26 mouse cellular contexts compared by ENCODE assay signal in genomic region chr11:72364526-72364925, GRCm38 (mm10). TPM values are rescaled to one million over a fixed set of nuclear protein-coding genes. Genes with fewer than 3 reads are reported as not detected.
DNase-seq lines count a peak whose midpoint lies in the region; ATAC-seq and TF ChIP-seq lines count a peak whose summit lies in the region.
"Had no signal": no experiment of that assay in that cellular context is flagged by ENCODE, and none has a peak within 500 bp of the region (broad histone marks: within the 10 kb centered on the region; RNA-seq: fewer than 3 reads in every experiment).

No protein-coding gene starts in this region.

- peak; percentile 82 for DNase-seq in lung, postnatal 0 days (ENCODE audit: low spot score)
- DNase-seq in lung, postnatal 4 days: no peak
- DNase-seq in lung, postnatal 25 days (ENCODE audit: low spot score): peak; percentile 27
- no peak for DNase-seq in lung, postnatal 10 days
- DNase-seq in cerebellum, postnatal 25 days: no peak
- DNase-seq in adrenal gland, postnatal 10 days: no peak
- DNase-seq: B cell, adult 2 months; cerebellum, adult 11 months; cerebellum, adult 18-20 months; cerebellum, adult 8-10 months; cerebellum, adult 9-11 months had no signal

- H3K27me3 ChIP-seq in lung, postnatal 0 days (replicated peaks; ENCODE audit: insufficient read depth, low read length): no peaks in the 10 kb centered on the region
- H3K27me3 ChIP-seq: embryonic facial prominence, embryonic 12.5 days; forebrain, embryonic 12.5 days had no signal

- H3K9ac ChIP-seq in lung, postnatal 0 days (replicated peaks; ENCODE audit: low read depth): no peak overlapping the region
- H3K9ac ChIP-seq: embryonic facial prominence, embryonic 12.5 days; forebrain, embryonic 12.5 days had no signal

- TF ChIP-seq CTCF in lung, postnatal 0 days (IDR thresholded peaks at IDR 0.05): no peak

- H3K27ac ChIP-seq in lung, postnatal 0 days (ENCODE audit: low read length): peak overlapping the region; percentile 17
- H3K27ac ChIP-seq: embryonic facial prominence, embryonic 10.5 days; embryonic facial prominence, embryonic 12.5 days; forebrain, embryonic 12.5 days had no signal

- peak; percentile 82 for TF ChIP-seq EP300 in lung, postnatal 0 days (IDR thresholded peaks at IDR 0.05)

- H3K4me3 ChIP-seq in lung, postnatal 0 days (ENCODE audit: low read depth, low read length): no peak overlapping the region
- H3K4me3 ChIP-seq: embryonic facial prominence, embryonic 10.5 days; embryonic facial prominence, embryonic 12.5 days; forebrain, embryonic 12.5 days had no signal

- 55% methylated on average over 5 of the region's 5 CpGs for WGBS in lung, postnatal 0 days

- no peaks in the 10 kb centered on the region for H3K36me3 ChIP-seq in lung, postnatal 0 days (ENCODE audit: insufficient read depth, low read length)
- H3K36me3 ChIP-seq: embryonic facial prominence, embryonic 10.5 days; embryonic facial prominence, embryonic 12.5 days; forebrain, embryonic 12.5 days had no signal

- H3K4me1 ChIP-seq in lung, postnatal 0 days (ENCODE audit: insufficient read depth, low read depth, low read length): peaks cover 3% of the 10 kb centered on the region; the same call in 1 of the 2 replicates

- ATAC-seq in lung, postnatal 0 days: peak; percentile 57
- peak; percentile 65 for ATAC-seq in granulocyte monocyte progenitor cell, adult 5-6 weeks (replicated peaks; ENCODE audit: poor library complexity, severe bottlenecking)
- ATAC-seq in megakaryocyte progenitor cell, adult 5-6 weeks (replicated peaks; ENCODE audit: poor library complexity): peak; percentile 40; the same call in 1 of the 2 replicates
- ATAC-seq: CD4-positive, CD25-positive, alpha-beta regulatory T cell, adult 4 months; forebrain, embryonic 14.5 days; forebrain, embryonic 16.5 days had no signal

- no peak overlapping the region for H3K4me2 ChIP-seq in lung, postnatal 0 days (replicated peaks; ENCODE audit: low read depth, low read length)
- H3K4me2 ChIP-seq: embryonic facial prominence, embryonic 12.5 days; forebrain, embryonic 12.5 days had no signal

- no peaks in the 10 kb centered on the region for H3K9me3 ChIP-seq in lung, postnatal 0 days (ENCODE audit: low read length)
- H3K9me3 ChIP-seq: embryonic facial prominence, embryonic 10.5 days; embryonic facial prominence, embryonic 12.5 days; forebrain, embryonic 12.5 days had no signal

RNA-seq across cellular contexts. Expression of gene Tekt1, which starts 2.3 kb away (rescaled TPM):
- 14.2 and 17.3 TPM in 2 replicates for polyA plus RNA-seq in lung, postnatal 0 days (2015; fragmentation: Nextera tagmentation; extraction: Ambion mirVana)
- not detected in 2 replicates for total RNA-seq in granulocyte monocyte progenitor cell, adult 5-6 weeks (2014; fragmentation: Nextera tagmentation)
- total RNA-seq in granulocyte monocyte progenitor cell, adult 5-6 weeks (2017): 0.15 TPM in 1 of 2 replicates, not detected in the other
- total RNA-seq in megakaryocyte progenitor cell, adult 5-6 weeks (2015): not detected in 2 replicates
- total RNA-seq in megakaryocyte progenitor cell, adult 5-6 weeks (2017): not detected in 2 replicates
- under 1 TPM in 1 of 2 experiments, not detected in 1; 0.21 TPM for total RNA-seq in adrenal gland, postnatal 10 days (2021)
- total RNA-seq: MEL had no signal
- polyA plus RNA-seq: CD4-positive, CD25-positive, alpha-beta regulatory T cell, adult 4 months had no signal

RNA-seq across cellular contexts. Expression of gene Smtnl2, which starts 47.0 kb away (rescaled TPM):
- 108 TPM in 2 replicates for polyA plus RNA-seq in lung, postnatal 0 days (2015; fragmentation: Nextera tagmentation; extraction: Ambion mirVana)
- 0.79 and 1.2 TPM in 2 replicates for total RNA-seq in granulocyte monocyte progenitor cell, adult 5-6 weeks (2014; fragmentation: Nextera tagmentation)
- total RNA-seq in granulocyte monocyte progenitor cell, adult 5-6 weeks (2017): not detected in 2 replicates
- not detected in 2 replicates for total RNA-seq in megakaryocyte progenitor cell, adult 5-6 weeks (2015)
- 0.14 TPM in 1 of 2 replicates, not detected in the other for total RNA-seq in megakaryocyte progenitor cell, adult 5-6 weeks (2017)
- 10 to 100 TPM in 1 of 2 experiments, 1 to 10 TPM in 1; 6.6 to 14.7 TPM for total RNA-seq in adrenal gland, postnatal 10 days (2021)

RNA-seq across cellular contexts. Expression of gene Fbxo39, which starts 50.3 kb away (rescaled TPM):
- polyA plus RNA-seq in lung, postnatal 0 days (2015; fragmentation: Nextera tagmentation; extraction: Ambion mirVana): not detected in 2 replicates
- not detected in 2 replicates for total RNA-seq in granulocyte monocyte progenitor cell, adult 5-6 weeks (2014; fragmentation: Nextera tagmentation)
- total RNA-seq in granulocyte monocyte progenitor cell, adult 5-6 weeks (2017): not detected in 2 replicates
- not detected in 2 replicates for total RNA-seq in megakaryocyte progenitor cell, adult 5-6 weeks (2015)
- not detected in 2 replicates for total RNA-seq in megakaryocyte progenitor cell, adult 5-6 weeks (2017)
- total RNA-seq in adrenal gland, postnatal 10 days (2021): not detected
- total RNA-seq: adrenal gland, adult 18-20 months; adrenal gland, adult 8-10 months; adrenal gland, postnatal 4 days; MEL had no signal
- polyA plus RNA-seq: brain, embryonic 14.5 days; cortical plate, adult 2 months; embryonic facial prominence, embryonic 10.5 days; embryonic facial prominence, embryonic 12.5 days; embryonic facial prominence, embryonic 14.5 days; forebrain, embryonic 12.5 days; forebrain, embryonic 14.5 days; forebrain, embryonic 16.5 days had no signal

Comparison
In these comparisons a context has a peak if more than half of its experiments do, and no peak if none do; other contexts are left out.
1. DNase-seq: peak in lung, postnatal 0 days (single experiment) and lung, postnatal 25 days (single experiment); none in lung, postnatal 4 days (0 of 2), lung, postnatal 10 days (single experiment), cerebellum, postnatal 25 days (0 of 2) and adrenal gland, postnatal 10 days (single experiment).
2. Peak in every context shown above with its lines, with median percentiles within 50 percentile points of each other: ATAC-seq.